Mouse (Mus musculus) brain, embryonic 18.5 days (tissue): ENCODE measurements around the gene Sbno2.
"Not testable (repeated sequence)": the region's sequence is repeated elsewhere in the genome, so short reads cannot be mapped to it uniquely, and the experiment has no call there.

Source experiments
- DNase-seq: peaks from one replicate; pipeline ENCODE4 v3.0.0-alpha.2; 2012; ENCODE audit warnings: low read depth, low spot score

Gene Sbno2

DNA sequence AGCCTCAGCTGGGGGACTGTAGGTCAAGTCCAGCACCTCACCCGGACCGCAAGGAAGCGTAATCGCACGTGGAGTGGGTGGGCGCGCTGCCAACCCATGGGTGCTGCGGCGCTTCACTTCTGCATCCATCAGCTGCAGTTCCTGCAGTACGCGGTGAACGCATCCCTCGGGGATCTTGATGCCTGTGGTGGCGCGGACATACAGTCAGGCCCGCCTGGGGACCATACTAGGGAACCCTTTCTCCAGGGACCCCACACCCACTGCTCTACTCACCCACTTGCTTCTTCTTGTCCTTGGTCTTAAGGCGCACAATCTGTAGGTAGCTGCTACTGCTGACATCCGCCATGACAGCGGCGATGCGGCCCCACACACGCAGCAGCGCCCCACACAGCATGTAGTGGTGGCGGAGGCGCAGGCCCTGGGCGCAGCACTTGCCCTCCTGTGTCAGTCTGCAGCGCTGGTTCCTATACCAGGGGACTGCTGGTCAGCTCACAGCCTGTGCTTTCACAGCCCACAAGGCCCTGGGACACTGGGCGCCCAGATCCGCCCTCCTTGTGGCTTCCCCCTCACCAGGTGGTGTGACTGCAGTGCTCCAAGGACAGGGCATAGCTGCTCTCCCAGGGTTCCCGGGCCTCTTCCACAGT lies 47.6 kb downstream of the Sbno2 start:
- DNase-seq = no peak

DNA sequence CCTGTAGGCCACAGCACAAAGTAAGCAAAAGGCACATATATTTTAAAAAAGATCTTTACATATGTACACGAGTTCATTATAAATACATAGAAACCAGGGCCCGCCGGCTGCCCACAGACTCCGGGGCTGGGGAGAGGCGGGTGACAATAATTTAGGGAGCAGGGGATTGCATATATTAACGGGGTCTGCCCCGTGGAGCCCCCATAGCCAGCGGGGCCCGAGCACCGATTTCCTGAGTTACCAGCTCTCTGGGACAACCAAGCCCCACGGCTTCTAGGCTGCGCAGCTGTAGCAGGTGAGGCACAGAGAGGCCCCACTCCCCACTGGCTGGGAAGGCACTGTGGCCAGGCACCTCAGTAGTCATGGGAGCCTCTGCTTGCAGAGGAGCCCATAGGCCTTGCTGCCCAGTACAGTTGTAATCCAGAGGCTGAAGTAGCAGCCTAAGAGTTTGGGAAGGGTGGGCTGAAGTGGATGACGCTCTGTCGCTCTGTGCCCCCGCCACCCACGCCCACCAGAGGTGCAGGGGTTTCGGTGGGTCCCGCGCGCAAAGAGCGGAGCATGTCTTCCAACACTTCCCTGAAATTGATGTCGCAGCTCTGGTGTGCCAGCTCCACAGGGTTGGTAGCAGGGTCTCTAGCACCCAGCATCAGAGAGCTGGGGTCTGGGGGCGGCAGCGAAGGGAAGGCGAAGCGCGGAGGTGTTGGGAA lies 48.2 kb downstream of the Sbno2 start:
- DNase-seq = no peak

DNA sequence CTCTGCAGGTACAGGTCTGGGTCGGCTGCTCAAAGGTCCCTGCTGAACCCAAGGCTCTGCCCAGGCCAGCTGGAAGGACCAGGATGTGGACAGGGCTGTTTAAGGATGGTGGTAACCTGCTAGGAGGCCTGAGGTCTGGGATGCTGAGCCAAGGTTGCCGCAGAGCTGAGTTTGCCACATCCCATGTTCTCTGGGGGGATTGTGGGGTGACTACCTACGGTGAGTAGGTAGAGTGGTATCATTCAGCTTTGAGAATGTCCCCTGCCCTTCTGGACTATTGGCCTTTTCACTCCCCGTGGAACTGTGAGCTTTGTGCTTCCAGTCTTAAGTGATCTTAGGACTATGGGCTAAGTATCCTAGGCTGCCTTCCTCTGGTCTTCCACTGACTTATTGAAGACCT lies 48.9 kb downstream of the Sbno2 start:
- DNase-seq = no peak

DNA sequence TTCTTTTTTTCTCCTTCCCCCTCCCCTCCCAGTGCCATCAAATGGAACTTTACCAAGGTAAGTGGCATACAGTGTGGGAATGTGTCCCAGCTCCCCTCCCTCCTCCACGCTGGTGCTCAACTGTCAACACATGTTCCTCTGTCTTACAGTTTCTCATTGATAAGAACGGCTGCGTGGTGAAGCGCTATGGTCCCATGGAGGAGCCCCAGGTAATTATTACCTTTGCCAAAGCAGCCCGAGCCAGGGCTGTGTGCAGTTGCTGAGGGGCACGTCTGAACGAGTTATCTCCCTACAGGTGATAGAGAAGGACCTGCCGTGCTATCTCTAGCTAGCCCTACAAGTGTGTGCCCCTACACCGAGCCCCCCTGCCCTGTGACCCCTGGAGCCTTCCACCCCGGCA lies 49.5 kb downstream of the Sbno2 start:
- DNase-seq = no peak

DNA sequence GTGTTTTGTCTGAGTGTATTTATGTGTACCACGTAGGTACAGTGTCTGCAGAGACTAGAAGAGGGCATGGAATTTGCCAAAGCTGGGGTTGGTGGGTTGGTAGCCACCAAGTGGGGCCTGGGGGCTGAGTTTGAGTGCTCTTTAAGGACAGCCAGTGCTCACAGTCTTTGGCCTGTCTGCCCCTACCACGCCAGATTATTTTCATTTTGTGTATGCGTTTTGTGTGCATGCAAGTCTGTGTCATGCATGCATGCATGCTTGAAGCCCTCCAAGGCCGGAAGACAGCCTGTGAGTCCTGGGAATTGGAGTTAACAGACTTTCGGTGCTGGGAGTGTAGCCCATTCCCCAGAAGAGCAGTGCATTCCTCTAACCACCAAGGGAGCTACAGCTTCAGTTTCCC lies 50.0 kb downstream of the Sbno2 start:
- DNase-seq = no peak

DNA sequence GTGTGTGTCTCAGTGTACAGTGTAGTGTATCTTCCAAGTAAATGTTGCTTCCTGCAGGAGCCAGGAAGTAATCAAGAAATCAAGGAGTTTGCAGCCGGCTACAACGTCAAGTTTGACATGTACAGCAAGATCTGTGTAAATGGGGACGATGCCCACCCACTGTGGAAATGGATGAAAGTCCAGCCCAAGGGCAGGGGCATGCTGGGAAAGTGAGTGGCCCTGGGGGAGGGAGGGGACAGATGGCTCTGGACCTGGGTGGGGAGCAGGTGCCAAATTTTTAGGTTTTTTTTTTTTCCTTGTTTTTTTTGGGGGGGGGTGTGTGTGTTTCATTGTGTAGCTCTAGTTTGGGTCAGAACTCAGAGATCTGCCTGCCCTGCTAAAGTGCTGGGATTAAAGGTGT lies 50.5 kb downstream of the Sbno2 start:
- DNase-seq = not testable (repeated sequence)

DNA sequence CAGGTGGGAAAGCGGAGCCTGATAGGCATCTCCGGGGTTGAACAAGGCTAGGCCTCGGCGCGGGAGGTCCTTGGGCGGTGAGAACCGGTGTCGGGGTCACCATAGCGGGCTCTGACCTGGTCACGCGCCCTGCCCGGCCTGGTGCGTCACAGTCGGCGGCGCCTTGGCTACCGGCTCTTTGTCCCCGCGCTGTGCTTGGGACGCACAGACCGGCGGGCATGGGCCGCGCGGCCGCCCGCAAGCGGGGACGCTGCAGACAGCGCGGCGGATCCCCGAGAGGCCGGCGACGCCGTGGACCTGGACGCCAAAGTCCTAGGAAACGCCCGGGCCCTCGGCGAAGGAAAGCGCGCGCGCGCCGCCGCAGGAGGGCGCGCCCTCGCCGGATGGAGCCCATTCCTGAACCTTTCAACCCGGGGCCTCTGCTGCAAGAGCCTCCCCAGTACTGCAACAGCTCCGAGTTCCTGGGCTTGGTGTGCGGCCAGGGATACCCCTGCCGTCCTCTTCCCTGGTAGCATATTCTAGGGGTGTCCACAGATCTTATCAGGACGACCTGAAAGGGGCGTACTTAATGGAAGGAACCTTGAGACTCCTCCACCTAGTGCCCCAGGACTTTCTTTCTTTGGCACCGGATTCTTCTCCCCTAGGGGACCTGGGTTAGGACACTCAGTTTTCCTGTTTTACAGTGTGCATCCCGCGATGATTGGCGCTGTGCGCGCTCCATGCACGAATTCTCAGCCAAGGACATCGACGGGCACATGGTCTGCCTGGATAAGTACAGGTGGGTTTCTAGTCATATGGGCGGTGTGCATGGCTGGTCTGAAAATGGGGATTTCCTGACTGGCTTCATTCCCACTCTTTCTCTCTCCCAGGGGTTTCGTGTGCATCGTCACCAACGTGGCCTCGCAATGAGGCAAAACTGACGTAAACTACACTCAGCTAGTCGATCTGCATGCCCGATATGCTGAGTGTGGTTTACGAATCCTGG lies 51.2 kb downstream of the Sbno2 start:
- no peak for DNase-seq

DNA sequence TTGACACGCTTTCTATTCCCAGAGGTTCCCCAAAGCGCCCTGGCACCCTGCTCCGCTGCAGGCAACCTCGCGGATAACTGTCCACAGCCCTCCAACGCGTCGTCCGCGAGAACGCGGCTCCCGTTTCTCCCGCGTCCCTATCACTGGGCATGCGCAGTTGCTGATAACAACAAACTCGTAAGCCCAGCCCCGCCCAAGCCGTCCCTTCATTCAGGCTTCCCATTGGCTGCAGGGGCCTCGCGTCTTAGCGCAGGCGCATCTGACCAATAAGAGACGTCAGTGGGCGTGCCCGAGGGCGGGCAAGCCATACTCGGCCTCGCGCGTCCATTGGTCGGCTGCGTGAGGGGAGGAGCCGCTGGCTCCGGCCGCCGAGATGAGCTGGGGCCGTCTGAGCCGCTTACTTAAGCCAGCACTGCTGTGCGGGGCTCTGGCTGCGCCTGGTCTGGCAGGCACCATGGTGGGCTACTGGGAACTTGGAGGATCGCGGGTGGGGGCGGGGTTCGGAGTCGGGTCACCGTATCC lies 52.1 kb downstream of the Sbno2 start:
- peak; percentile 98 for DNase-seq

DNA sequence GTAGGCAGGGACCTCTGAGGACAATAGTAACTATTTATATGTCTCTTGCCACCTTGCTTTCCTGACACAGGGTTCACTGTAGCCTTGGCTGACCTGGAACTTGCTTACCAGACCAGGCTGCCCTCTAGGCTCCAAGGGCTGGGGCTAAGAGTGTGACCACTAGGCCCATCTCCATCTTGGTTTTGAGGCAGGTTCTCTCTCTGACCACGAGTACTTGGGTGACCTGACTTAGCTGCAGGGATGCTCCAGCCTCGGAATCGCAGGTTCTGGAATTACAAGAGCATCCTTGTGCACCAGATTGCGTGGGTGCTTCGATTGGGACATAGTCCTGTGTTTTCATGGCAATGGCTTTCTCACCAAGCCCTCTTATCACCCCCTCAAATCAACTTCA lies 53.0 kb downstream of the Sbno2 start:
- no peak for DNase-seq

DNA sequence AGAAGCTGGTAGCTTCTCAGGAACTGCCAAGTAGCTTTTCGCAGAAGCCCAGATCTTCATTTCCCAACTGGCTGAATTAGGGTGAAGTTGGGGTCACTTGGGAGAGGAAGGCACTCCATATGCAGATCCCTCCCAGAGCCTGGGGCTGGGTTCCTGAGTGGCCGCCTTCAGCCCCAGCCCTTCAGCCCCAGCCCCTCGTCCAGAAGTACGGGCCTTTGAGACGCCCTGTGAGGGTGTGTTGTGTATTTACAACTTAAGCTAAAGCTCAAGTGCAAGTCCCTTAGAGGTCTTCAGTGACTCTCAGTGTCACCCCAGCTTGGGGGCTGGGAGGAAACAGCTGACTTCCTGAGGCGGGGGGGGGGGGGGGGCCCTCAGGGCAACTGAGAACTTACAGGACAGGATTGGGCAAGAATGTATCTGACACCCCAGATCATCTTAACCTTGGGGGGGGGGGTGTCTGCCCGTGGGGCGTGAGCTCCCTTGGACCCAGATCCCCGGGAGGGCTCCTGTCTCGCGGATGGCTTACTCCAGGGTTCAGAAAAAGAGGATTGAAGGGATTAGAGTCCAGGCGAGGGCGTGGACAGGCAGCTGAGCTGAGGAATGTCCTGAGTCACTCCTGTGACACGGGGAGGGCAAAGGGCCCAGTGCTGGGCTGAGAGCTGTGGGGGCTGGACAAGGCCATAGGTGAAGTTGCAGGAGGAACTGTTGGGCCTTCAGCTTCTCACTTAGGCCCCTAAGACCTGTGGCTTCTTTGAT lies 53.6 kb downstream of the Sbno2 start:
- DNase-seq = no peak

DNA sequence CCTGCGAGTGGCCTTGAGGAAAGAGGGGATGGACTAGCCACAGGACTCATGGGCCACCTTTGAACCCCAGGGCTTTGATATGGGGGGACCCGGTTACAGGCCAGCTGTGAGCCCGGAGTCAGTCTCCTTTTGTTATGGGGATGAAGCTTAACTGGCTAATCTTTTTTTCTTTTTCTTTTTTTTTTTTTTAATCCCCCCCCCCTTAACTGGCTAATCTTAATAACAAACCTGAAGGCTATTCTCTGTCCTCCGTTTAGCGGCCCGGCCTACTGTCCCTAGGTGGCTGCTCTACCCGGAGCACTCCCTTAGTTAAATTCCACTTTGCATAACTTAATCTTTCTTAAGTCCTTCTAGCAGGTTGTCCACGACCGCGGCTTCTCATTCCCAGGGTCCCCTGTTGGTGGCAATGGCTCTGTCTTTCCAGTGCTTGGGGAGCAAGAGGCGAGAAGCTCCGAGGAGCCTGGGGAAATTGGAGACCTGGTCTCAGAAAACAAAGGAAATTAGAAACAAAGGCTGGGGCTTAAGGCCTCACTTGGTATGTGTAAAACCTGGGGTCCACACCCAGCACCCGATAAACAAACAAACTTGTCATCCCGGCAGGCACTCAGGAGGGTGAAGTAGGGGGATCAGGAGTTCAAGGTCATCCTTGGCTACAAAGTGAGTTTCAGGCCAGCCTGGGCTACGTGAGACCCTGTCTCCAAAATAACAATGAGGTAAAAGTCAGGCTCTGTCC lies 54.3 kb downstream of the Sbno2 start:
- no peak for DNase-seq

DNA sequence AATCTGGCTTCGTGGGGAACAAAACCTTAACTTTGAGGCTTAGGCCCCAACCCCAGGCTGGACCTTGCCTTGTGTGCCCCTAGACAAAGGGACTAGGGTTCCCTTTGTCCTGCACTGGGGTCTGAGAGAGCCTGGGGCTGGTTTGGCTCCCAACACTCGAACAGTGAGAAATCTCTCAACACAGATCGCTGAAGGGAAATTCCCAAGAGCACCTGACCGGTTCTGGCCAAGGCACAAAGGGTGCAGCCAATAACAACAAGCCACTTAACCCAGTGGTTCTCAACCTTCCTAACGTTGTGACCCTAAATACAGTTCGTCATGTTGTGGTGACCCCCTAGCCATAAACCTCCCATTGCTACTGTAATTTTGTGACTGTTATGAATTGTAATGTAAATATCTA lies 55.1 kb downstream of the Sbno2 start:
- no peak for DNase-seq

DNA sequence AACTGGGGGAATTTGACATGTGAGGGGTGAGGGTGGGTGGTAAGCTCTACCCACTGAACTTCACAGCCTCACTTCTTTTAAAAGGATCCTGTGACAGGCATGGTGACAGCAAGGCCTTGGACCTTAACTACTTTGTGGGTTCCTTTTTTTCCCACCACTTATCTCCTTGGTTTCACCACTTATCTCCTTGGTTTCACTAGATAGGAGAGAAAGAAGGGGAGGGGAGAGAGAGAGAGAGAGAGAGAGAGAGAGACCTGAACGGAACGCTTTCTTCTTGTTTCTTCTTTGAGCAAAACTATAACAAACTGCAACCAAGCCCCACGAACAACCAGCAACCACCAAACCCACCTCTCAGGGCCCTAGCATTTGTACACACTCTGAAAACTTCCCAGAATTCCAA lies 56.5 kb downstream of the Sbno2 start:
- no peak for DNase-seq

DNA sequence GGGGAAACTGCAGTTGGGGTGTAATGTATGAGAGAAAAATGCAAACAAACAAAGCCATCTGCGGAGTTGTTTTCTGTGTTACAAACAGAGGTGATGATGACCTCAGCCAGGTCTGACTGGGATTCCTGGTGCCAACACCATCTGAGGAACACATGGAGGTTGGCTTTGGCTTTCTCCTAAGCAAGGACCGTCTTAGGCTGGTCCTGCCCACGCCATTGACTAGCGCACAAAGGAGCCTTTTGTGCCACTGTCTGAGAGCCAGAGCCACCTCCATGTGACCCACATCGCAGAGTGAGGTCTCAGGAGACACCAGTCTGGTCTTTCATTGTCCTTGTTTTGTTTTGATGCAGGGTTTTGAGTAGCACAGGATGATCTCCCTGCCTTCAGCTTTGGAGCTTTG lies 57.0 kb downstream of the Sbno2 start:
- no peak for DNase-seq

DNA sequence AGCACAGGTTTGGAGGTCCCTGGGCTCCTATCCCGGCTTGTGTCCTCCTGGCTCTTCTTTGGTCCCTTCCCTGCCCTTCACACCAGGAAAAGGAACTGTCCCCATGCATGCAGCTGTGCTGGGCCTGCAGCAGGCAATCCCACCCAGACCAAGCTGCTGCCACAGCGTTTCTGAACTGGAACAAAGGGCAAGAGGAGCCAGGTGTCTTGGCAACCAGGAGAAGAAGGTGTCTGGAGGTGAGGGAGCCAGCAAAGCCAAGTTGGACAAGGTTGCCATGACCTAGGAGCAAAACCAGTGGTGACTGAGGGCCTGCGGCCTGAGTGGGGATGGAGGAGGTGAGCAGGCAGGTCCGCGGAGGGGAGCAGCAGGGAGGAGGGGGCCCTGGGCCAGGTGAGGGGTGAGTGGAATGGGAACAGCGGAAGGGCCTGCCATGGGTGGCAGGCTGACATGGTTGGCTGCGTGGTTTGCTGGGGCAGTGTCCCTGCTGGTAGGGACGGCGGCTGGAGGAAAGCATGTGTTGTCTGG lies 58.3 kb downstream of the Sbno2 start, which contains the start of gene Gpx4:
Gene Gpx4 (plus strand): TSS at position 126 of the 525 bp plus-strand sequence.
- no peak for DNase-seq

DNA sequence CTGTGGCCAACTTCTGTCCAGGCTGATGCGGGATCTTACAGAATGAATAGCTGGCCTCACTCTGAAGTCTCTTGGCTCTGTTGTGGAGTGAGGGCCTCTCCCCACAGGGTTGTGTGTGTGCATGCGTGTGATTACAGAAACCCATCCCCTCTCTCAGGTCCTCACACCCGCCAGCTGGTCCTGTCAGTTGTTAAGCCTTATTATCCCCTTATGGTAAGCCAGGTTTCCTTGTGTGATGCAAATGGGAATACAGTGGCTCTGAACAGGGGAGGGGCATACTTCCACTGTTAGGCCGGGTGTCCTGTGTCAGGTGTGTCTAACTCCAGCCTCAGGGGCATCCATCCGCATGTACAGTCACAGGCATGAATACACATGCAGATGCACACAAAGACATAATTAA lies 59.6 kb downstream of the Sbno2 start:
- no peak for DNase-seq

DNA sequence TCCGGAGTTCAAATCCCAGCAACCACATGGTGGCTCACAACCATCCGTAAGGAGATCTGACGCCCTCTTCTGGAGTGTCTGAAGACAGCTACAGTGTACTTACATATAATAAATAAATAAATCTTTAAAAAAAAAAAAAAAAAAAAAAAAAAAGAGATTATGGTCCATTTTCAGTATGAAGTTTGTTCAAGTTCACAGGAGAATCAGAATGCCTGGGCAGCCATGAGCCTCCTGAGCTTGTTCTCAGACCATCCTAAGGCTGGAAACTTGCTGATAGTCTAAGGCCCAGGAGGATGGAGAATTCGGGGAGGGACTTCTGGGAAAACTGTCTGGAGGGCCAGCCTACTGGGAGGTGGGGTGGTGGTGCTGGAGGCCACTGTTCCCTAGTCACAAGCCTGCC lies 60.0 kb downstream of the Sbno2 start:
- DNase-seq = not testable (repeated sequence)

DNA sequence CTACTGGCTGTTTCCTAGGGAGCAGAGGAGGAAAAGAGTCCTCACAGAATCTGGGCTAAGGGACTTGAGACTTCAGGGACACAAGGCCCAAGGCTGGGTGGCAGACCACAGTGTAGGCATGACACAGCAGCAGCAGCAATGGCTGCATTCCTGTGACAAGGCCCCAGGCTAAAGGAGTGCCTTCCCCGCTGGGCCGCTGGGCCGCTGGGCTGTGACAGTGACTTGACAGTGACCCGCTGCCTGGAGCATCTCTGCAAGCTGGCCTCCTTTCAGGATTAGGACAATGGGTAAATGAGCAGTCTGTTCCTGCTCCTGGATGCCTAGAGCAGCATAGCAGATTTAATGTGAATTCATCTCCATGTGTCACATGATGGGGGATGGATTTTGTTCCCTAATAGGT lies 61.3 kb downstream of the Sbno2 start:
- DNase-seq = no peak

DNA sequence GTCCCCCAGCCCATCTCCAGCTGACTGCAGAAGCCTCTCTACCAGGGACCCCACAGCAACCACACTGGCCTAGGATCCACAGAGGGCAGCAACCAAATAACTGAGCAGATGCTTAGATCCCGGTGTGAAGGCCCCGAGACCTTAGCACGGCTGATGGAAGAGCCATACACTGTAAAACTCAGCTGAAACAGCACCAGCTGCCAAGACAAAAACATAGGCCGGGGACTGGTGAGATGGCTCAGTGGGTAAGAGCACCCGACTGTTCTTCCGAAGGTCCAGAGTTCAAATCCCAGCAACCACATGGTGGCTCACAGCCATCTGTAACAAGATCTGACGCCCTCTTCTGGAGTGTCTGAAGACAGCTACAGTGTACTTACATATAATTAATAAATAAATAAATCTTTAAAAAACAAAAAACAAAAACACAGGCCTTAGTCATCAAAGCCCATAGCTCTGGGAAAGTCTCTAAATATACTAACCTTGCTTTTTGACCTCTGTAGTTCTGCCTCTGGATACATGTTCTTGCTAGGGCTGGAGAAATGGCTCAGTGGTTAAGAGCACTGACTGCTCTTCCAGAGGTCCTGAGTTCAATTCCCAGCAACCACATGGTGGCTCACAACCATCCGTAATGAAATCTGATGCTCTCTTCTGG lies 63.8 kb downstream of the Sbno2 start:
- DNase-seq = not testable (repeated sequence)

DNA sequence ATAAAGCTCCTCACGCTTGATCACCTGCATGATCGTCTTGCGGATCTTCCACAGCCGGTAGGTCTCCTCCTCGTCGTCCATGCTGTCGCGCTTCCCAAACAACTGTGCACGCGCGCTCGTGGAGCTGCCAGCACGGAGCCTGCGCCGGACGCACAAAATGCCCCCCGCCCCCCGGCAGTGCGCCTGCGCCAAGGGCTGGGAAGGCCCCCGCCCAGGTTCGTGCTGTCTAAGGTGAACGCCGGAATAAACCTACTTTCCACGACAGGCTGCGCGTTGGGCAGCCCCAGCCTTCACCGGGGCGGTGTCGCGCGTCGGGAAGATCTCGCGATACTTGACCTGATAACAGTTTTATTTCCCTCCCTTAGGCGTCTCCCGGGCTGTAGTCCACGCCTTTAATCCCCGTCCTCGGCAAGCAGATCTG lies 65.8 kb downstream of the Sbno2 start, which contains the start of gene Polr2e:
Gene Polr2e (minus strand): TSS at position 237 of the 421 bp plus-strand sequence.
- peak; percentile 92 for DNase-seq
